In the genomic region with DNA sequence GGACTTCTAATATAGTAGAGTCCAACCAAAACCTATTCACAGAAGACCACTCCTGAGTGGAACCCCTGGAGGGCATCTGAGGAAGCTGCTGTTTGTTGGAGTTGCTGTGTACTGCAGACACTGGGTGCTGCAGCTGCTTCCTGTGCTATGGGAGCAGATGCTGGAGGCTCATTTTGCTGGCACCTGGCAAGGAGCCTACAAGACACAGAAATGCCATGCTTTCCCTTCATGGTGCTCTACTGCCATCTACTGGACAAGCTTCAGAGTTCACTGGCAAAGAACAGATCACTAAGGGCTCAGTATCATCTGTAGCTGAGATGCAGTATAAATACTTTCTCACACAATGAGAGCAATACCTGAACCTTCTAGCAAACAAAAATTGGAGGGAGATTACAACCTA, we compare ENCODE assay signal across 9 mouse cellular contexts. TPM values are rescaled to one million over a fixed set of nuclear protein-coding genes. Genes with fewer than 3 reads are reported as not detected.
DNase-seq lines count a peak whose midpoint lies in the region; ATAC-seq lines count a peak whose summit lies in the region.
"Not testable (repeated sequence)": the region's sequence is repeated elsewhere in the genome, so short reads cannot be mapped to it uniquely, and the experiment has no call there.
"Had no signal": no experiment of that assay in that cellular context is flagged by ENCODE, and none has a peak within 500 bp of the region (broad histone marks: within the 10 kb centered on the region; RNA-seq: fewer than 3 reads in every experiment).

No protein-coding gene starts in this region.

- H3K27ac ChIP-seq in midbrain, embryonic 13.5 days = not testable (repeated sequence)

- H3K9me3 ChIP-seq in midbrain, embryonic 13.5 days = not testable (repeated sequence)

- intact Hi-C loops in left cerebral cortex, postnatal 14 days (cut with DNase I) = loop anchor here (2.0 kb wide), 2 partner anchors 36 to 434 kb away; no protein-coding TSS in a partner anchor

- DNase-seq in 416B (ENCODE audit: low read depth) = peak; percentile 79
- peak; percentile 76 for DNase-seq in adrenal gland, postnatal 10 days
- peak; percentile 66 for DNase-seq in embryo, embryonic 11.5 days (ENCODE audit: low read depth, low spot score)
- peak; percentile 64 for DNase-seq in kidney, adult 18-20 months
- peak; percentile 90 to 94 for DNase-seq in left cerebral cortex, postnatal 14 days (ENCODE audit: low spot score in 2 of 2)
- peak; percentile 61 for DNase-seq in skeletal muscle tissue, adult 2 months (ENCODE audit: low read depth, low spot score)

- not testable (repeated sequence) for H3K4me2 ChIP-seq in midbrain, embryonic 13.5 days (replicated peaks)

- H3K36me3 ChIP-seq in midbrain, embryonic 13.5 days = not testable (repeated sequence)

- not testable (repeated sequence) for H3K4me1 ChIP-seq in midbrain, embryonic 13.5 days (replicated peaks)

- peak; percentile 87 for ATAC-seq in granulocyte monocyte progenitor cell, adult 5-6 weeks (replicated peaks; ENCODE audit: poor library complexity, severe bottlenecking)
- peak; percentile 88 for ATAC-seq in midbrain, embryonic 13.5 days

- not testable (repeated sequence) for H3K4me3 ChIP-seq in midbrain, embryonic 13.5 days (replicated peaks)

- not testable (repeated sequence) for H3K27me3 ChIP-seq in midbrain, embryonic 13.5 days

- not testable (repeated sequence) for H3K9ac ChIP-seq in midbrain, embryonic 13.5 days (replicated peaks)

RNA-seq across cellular contexts. Expression of a gene that starts 16.1 kb away (rescaled TPM):
- total RNA-seq in adrenal gland, postnatal 10 days (2021) = not detected
- not detected in 2 replicates for total RNA-seq in granulocyte monocyte progenitor cell, adult 5-6 weeks (2014; fragmentation: Nextera tagmentation)
- not detected in 2 replicates for total RNA-seq in granulocyte monocyte progenitor cell, adult 5-6 weeks (2017)
- not detected for total RNA-seq in left cerebral cortex, postnatal 14 days (2021)
- polyA plus RNA-seq in midbrain, embryonic 13.5 days (2015; fragmentation: Nextera tagmentation; extraction: Ambion mirVana) = not detected in 2 replicates
- polyA plus RNA-seq: liver, embryonic 12.5 days had no signal

RNA-seq across cellular contexts. Expression of a gene that starts 23.2 kb away (rescaled TPM):
- not detected for total RNA-seq in adrenal gland, postnatal 10 days (2021)
- total RNA-seq in granulocyte monocyte progenitor cell, adult 5-6 weeks (2014; fragmentation: Nextera tagmentation) = not detected in 2 replicates
- not detected in 2 replicates for total RNA-seq in granulocyte monocyte progenitor cell, adult 5-6 weeks (2017)
- total RNA-seq in left cerebral cortex, postnatal 14 days (2021) = not detected
- not detected in 2 replicates for polyA plus RNA-seq in midbrain, embryonic 13.5 days (2015; fragmentation: Nextera tagmentation; extraction: Ambion mirVana)
- polyA plus RNA-seq: liver, embryonic 12.5 days had no signal

RNA-seq across cellular contexts. Expression of a gene that starts 48.1 kb away (rescaled TPM):
- 10 to 100 TPM; 43.1 to 49.5 TPM for total RNA-seq in adrenal gland, postnatal 10 days (2021)
- 16.1 and 25.1 TPM in 2 replicates for total RNA-seq in granulocyte monocyte progenitor cell, adult 5-6 weeks (2014; fragmentation: Nextera tagmentation)
- 8.4 and 11.9 TPM in 2 replicates for total RNA-seq in granulocyte monocyte progenitor cell, adult 5-6 weeks (2017)
- 10 to 100 TPM; 20.8 to 25.0 TPM for total RNA-seq in left cerebral cortex, postnatal 14 days (2021)
- polyA plus RNA-seq in midbrain, embryonic 13.5 days (2015; fragmentation: Nextera tagmentation; extraction: Ambion mirVana) = 46.4 and 46.6 TPM in 2 replicates
